Mouse (Mus musculus): ENCODE measurements around the gene Hibadh. TPM values are rescaled to one million over a fixed set of nuclear protein-coding genes. Genes with fewer than 3 reads are reported as not detected.

Gene Hibadh
- total RNA-seq, 1 experiment from 2014 or later: 179 TPM

- DNase-seq: no peak
These were observed 138.7 kb downstream of the Hibadh start for GRCm38 (mm10) chr6:52501479-52501878.

Other genes with a start within 250 kb of the Hibadh start
- 179 and 185 TPM in 2 replicates for gene Tax1bp1, start 73.3 kb upstream of the Hibadh start, total RNA-seq (2021)